Mouse (Mus musculus) C2C12 (cell line): Measurements from ENCODE around the gene Mtfp1.

Experiments
- CEBPB ChIP-seq: IDR thresholded peaks from one replicate; pipeline ENCODE4 v1.6.1; 2011; ENCODE audit warnings: low read depth, mild to moderate bottlenecking, control low read depth, moderate library complexity
- CTCF ChIP-seq: IDR thresholded peaks from one replicate; pipeline ENCODE4 v1.5.1; 2011; ENCODE audit not compliant: control insufficient read depth, insufficient read depth, insufficient read length
- FOSL1 ChIP-seq: IDR thresholded peaks from one replicate; pipeline ENCODE4 v1.8.0; 2011; ENCODE audit warnings: mild to moderate bottlenecking, low read length; ENCODE audit not compliant: poor library complexity, insufficient read depth, severe bottlenecking
- MAX ChIP-seq: IDR thresholded peaks from one replicate; pipeline ENCODE4 v1.6.1; 2011; ENCODE audit warnings: mild to moderate bottlenecking, control low read depth
- MYOD1 ChIP-seq: IDR thresholded peaks from one replicate; pipeline ENCODE4 v1.6.1; 2011; ENCODE audit warnings: low read depth; ENCODE audit not compliant: control insufficient read depth, insufficient read length
- MYOG ChIP-seq: IDR thresholded peaks from one replicate; pipeline ENCODE4 v1.6.1; 2011; ENCODE audit not compliant: control insufficient read depth, insufficient read length; ENCODE audit errors: extremely low read depth
- USF1 ChIP-seq: IDR thresholded peaks from one replicate; pipeline ENCODE4 v1.6.1; 2011; ENCODE audit warnings: low read depth, mild to moderate bottlenecking, control low read depth, moderate library complexity

DNA sequence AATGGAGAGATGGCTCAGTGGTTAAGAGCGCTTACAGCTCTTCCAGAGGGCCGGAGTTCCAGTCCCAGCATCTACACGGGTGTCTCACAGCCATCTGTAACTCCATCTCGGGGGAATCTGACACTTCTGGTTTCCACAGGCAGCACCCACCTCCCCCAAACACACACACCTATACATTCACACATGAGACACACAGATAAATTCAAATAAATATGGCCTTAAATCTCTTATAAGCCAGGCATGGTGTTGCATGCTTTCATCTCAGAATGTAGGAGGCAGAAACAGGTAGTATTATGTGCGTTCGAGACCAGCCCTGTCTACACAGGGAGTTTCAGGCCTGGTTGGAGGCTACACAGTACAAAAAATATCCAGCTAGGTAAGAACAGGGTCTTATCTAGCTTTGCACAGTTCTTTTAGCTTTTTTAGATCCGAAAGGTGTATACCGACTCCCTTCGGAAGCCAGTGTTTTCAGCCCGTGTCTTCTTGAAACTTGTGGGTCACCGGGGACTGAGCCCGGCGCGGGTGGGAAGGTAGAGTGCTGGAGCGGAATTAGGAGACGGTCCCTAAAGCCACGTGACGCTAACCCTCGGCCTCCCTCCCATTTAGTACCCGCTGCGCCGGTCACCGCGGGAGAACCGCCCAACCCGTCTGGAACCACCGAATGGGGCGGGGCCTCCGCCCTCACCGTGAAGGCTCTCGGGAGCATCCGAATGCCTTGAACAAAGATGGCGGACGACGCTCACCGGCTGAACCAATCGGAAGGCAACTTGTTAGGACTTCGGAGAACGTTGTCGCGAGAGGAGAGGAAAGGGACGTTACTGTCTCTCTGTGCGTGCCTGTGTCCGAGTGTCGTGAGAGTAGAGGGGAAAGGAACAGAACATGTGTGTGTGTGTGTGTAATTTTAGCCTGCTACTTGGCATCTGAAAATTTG lies 1.1 kb upstream of the Mtfp1 start:
- no peak for TF ChIP-seq CTCF
- peak; percentile 83 for TF ChIP-seq MAX
- peak; percentile 97 for TF ChIP-seq USF1
- TF ChIP-seq CEBPB = no peak
- no peak for TF ChIP-seq FOSL1
- no peak for TF ChIP-seq MYOD1
- no peak for TF ChIP-seq MYOG
